Mouse (Mus musculus) retina, adult 2 months (tissue): ENCODE results near the gene Btbd8.
A peak's percentile ranks its signal among the peaks of the same experiment; 100 is the strongest.

ENCODE experiments used
- DNase-seq: peaks from one replicate; pipeline ENCODE4 v3.0.0-alpha.2; 2012; ENCODE audit warnings: low read depth, low spot score

Btbd8 gene

DNA sequence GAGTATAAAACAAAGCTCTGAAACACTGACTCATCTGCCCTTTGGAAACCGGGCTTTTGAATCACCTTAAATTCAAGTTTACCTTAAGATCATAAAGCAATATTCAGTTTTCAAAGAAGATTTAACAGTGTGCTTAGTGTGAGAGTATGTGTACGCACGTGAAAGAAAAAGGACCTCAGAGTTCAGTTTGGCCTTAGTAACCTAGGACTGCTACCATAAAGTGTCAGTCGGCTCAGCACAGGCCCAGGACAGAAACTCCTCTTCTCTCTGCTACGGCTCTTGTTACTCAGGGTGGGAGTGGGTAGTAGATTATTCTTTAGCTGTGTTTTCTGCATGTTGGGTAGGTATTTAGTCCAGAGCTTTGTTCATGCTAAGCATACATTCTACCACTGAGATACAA is 11.8 kb downstream of the Btbd8 start:
- DNase-seq = no peak

DNA sequence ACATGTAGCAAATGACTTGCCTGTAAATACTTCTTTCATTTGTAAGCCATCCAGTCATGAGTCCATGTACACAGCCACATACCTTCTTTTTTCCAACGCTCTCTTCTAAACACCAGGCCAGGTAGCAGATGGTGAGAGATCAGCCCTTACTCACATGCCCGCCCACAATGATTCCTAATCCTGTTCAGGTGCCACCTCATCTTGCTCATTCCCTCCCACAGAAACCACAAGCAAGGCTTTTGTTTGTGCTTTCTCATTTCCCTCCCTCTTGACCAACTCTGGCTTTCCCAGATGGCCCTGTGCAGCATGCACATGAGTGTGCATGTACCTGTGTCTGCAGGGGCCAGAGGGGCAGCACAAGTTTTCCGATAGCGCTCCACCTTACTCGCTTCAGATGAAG is 12.5 kb downstream of the Btbd8 start:
- no peak for DNase-seq

DNA sequence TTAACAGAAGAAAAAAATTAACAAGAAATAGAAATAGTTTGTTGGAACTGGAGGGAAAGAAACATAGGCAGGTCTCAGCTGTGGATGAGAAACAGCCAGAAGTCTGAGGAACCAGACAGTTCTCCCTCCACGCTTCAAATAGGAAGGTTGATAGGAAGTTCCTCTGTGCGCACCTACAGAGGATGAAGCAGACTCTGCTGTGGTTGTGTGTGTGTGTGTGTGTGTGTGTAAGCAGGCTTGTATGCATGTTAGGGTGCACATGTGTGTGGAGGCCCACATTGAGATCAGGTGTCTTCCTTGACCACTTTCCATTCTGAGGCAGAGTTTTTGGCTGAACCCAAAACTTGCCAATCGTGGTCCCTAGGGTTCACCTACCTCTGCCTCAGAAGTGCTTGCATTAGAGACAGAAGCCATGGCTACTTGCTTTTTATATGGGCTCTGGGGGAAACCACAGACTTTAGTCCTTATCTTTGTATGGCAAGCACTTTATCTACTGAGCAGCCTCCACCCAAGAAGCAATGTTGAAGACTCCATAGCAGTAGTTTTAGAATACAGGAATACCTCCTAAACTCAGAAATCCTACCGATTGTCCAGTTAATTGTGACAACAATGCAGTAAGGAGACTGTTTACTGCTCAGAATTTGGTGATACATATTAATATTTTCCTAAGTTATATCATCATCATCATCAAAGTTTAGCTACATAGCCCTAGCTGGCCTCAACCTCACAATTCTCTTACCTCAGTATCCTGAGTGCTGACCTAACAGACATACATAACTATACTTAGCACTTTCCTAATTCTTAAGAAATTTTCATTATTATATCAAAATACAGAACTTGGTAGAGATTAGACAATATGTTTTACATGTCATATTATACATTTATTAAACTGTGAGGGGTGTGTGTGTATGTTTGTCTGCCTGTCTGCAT is 24.6 kb downstream of the Btbd8 start:
- no peak for DNase-seq

DNA sequence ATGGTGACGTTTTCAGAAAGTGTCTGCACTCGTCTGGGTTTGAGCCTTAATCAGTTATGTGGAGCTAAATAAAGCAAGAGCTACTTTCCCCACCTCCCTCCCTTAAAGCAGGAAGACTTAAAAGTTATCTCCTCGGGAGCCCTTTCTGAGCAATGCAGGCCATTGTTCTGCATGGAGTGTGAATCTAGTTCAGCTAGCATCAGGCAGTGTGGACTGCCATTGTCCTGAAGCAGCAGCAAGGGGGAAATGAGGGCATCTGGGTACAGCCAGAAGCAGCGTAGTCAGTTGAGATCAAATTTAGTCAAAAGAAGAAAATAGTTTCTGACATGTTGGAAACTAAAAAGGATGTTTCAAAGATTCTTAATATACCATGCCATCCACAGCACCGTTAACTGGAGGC is 28.7 kb downstream of the Btbd8 start:
- peak; percentile 15 for DNase-seq

DNA sequence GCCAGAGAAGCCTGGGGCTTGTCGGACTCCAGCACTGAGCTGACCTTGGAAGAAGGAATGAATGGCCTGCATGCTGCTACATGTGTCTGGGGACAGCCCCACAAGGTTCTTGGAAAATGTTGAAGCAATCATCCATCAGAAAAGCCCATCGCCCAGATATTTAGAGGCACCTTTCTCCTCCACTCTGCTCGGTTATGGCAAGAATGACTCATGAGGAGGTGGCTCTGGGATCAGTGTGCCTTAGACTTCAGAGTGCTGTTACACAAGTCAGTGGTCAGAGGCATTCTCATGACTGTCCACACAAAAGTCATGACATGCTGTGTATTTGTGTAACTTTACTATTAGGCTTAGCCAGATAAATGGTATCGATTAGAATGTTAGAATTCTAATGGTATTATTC is 29.3 kb downstream of the Btbd8 start:
- no peak for DNase-seq

DNA sequence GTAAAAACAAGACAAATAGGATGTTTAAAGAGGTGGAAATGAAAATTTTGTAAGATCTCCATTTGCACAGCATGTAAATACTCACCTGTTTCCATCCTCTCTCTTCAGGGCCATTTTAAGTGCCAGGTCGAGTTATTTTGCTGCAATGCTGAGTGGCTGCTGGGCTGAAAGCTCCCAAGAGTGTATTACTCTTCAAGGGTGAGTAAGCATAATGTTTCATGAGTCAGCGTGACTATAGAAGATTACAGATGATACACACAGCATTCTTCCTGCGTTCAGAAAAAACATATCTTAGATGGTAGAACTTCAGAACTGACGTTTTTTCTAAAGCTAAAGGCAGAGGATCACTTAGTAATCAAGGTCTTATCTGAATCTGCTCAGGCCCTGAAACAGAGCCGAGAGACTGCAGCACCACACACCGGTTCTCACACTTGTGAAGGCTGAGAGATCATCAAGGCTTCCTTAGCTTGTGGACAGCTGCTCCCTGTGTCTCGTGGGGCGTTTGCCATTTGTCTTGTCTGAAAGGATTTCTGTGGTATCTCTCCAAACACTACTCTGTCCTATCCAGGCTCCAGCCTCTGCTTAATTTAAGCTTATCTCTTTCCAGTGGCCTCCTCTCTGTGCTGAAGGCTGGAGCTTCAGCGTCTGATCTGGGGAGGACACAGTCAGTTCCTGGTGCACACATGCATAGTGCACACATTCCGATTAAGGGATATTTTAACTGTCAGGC is 33.0 kb downstream of the Btbd8 start:
- DNase-seq = no peak

DNA sequence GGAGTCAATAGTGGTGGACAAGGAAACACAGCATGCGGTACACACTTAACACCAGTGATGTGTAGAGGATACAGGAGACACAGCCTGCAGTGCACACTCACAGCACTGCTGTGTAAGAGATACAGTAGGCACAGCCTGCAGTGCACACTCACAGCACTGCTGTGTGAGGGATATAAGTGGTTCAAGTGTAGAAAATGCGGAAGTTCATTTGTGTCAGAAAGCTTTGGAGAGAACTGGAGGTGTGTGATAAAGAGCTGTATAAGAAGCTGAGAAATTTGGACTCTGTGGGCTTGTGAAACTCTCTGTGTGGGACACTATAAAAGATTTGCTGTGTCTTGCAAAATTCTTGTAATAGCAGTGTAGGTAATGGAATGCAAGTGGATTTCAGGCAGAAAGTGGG is 42.4 kb downstream of the Btbd8 start:
- DNase-seq = no peak

DNA sequence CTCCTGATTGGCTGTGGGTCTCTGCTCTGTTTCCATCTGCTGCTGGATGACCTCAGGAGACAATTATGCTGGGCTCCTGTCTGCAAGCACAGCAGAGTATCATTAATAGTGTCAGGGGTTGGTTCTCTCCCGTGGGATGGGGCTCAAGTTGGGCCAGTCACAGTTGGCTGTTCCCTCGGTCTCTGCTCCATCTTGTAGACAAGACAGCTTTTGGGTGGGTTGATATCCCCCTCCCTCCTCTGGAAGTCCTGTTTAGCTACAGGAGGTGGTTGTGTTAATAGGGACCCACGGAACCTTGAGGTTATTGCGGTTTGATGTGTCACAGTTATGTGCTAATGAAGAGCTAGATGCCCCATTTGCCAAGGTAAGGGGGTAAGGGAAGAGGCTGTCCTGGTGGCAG is 51.2 kb downstream of the Btbd8 start:
- DNase-seq = no peak

DNA sequence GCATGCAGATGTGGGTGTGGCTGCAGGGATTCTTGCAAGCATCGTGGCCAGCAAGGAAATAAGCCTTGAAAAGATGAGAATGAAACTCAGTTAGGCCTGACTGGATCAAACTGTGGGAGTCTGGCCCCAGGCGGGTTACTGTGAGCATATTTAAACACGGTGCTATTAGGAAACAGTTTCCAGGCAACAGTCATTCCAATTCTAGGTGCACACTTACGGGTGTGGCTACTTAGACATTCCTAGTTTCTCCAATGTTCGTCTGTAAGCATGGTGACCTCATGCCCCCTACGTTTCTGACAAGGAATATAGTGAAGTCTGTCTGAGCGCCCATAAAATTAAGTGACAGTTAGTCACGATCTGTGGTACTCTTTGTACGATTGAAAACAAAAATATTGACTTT is 53.2 kb downstream of the Btbd8 start:
- DNase-seq = no peak

DNA sequence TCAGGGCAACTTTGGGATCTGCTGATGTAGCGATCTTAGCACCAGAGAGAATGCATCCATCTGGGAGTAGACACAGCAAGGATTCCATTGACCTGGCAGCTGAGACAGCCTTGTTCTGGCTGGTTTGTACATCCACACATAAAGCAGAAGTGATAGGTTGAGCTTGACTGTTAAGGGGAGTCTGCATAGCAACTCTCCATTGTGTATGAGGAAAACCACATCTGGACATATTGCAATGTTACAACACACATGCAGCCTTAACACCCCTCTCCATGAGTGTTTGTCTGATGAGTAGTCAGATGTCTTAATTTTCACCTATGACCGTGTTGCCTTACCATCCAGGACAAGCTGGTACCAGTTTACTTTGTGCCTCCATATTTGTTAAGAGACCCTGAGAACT is 54.7 kb downstream of the Btbd8 start:
- DNase-seq = no peak

DNA sequence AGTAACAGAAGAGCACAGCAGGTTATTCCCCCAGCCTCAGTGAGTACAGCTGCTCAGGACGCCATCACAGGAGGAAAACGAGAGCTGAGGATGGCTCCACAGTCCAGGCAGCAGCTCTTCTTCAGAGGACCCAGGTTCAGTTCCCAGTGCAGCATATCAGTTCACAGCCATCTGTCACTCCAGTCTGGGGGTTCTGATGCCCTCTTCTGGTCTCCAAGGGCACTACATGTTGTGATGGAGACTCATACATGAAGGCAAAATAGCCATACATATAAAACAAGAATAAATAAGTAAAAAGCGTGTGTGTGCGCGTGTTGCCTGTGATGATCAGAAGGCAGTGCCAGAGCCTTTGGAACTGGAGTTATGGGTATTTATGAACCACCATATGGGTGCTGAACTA is 57.0 kb downstream of the Btbd8 start:
- DNase-seq = no peak

DNA sequence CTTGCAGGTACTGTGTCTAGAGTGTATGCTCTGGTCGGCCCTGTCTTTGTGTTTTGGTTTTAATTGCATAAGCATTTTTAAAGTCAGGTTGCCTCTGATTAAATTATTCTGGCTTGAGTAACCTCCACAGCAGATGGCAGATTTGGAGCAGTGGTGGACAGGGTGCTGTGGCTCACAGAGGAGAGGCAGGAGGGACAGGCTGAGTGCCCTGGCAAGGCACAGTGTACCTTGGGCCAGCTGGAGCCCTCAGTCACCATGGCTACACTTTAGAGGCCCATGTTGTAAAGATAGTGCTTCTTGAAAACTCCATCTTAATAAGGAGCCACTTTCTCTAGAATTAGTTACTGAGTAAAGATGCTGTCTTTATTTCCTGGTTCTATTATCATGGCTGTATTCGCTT is 58.2 kb downstream of the Btbd8 start:
- DNase-seq = no peak

DNA sequence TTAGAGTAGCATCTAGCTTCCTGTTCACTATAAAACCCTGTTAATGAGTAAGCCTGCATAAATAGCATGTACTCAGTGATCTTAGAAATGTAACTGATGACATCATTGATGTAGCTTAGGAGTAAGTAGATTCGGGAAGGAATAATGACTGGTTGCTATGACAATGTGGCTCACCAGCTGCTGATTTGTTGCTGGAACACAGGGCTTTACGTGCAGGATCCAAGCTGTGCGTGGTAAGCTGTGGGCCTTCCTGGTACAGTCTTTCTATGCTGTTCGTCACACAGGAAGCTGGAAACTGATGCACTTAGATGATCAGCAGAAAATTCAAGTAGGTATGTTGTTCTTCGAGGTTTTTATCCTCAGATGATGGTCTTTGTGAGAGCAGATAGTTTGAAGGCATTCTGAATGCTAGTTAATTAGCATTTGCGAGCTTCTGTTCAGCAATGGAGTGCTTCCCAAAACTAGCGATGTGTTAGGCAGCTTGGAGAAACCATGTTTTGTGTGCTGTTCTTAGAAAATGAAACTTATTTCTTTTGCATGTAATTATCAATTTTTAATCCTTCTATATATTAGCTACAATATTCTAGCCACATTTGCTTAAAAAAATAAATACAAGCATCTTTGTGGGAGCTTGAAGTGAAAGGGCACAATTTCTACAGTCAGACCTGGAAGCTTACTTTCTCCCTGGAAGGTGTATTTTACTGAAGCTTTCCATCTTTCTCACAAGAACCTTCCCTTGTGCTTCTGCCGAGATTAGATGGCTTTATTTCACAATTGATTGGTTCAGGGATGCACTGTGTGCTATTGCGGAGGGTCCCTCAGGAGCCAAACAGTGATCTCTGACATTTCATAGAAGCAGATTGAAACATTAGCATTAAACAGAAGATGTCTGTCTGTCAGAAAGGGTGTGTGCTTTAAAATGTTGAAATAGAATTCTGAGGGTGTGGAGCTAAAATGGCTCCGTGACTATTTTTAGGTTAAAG is 60.0 kb downstream of the Btbd8 start:
- peak; percentile 49 for DNase-seq

DNA sequence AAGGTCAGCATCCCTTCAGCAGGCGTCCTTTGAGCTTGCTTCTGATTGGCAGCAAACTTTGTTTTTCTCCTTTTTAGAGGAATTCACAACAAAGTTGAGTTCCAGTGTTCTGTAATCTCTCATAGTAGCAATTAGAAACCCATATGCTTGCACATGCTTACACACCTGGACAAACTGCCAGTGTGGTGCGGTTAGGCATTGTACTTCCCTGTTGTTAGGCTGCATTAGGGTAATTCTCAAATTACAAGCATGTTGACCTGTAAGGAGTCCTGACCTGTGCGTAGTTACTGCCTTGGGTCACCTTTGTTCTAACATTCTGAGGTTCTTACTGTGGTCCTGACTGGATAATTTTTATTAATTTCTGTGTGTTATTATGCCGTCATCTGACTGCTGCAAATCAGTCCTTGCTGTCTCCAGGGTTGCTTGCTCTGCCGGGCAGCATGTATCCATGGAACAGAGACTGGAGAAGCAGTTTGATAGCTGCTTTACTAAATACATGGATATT is 61.1 kb downstream of the Btbd8 start:
- no peak for DNase-seq

DNA sequence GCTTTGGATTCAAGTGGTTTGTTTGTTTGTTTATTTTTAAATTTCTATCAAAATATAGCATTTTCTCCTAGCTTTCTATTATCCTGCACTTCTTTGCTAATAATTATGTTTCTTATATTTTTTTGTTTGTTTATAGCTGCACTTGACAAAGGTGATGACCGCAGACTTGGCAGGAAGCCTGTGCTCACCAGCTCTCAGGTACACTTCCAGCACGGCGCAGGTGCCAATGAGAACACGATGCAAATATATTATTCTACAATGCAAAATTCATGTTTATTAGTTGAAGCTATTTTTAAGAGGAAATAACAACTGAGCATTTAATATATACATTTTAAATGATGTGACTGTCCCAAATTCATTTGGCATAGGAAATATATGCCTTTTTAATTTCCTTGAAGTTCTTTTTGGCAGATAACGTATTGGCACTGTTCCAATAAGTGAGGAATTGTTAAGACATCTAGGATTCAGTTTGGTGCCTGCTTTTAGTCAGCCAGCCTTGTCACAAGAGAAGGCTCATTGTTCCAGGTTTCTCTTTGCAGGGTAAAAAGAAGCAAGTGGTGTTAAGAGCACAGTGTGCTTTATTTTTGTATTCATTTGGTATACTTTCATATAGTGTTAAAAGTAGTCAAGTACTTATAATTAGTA is 62.2 kb downstream of the Btbd8 start:
- DNase-seq = no peak

DNA sequence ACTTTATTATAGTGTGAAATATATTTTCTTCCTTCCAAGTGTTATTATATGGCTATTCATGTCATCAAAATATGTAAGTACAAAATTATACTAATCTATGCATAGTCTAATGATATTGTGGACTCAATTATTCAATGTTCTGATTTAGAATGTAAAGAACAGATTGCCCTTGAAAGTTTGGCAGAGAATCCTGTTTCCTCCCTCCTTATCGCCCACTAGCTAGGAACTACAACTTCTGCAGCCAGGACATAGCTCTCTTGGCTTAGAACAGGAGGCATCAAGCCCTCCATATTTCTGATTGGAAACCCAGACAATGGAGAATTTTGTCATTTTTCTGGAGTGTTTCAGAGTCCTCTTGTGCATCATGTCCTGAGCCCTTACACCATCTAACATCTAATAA is 62.9 kb downstream of the Btbd8 start:
- no peak for DNase-seq

DNA sequence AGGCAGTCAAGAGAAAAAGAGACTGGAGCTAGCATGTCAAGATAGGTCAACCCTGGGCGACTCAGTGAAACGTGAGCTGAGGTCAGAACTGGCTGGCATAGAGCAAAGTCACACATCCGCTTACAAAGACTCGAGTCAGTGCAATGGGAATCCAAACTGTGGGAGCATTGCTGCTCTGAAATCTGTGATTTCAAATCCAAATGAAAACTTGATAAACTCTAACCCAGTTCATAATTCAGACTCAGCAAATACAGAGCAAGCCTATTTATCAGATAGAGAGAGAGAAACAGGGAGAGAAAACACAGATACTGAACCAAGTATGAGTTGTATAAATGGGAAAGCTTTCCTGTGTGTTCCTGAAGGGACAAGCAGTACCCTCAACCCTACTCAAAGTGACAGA is 69.5 kb downstream of the Btbd8 start, which contains the start of gene Gm42669:
Gene Gm42669 (plus strand): TSS at position 301 of the 400 bp plus-strand sequence.
- no peak for DNase-seq

DNA sequence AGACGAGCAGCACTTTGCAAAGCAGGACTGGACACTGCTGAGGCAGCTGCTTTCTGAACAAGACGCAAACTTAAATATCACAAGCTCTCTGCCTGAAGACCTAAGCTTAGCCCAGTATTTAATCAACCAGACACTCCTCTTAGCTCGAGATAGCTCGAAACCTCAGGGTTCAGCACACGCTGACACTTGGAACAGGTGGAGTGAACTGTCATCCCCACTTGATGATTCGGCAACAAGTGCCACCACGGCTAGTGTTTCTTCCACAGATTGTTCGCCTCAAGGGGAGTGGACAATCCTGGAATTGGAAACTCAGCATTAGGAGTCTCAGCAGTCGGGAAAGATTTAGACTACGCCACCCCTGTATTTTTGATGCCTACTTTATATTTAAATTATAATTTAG is 72.7 kb downstream of the Btbd8 start:
- no peak for DNase-seq

DNA sequence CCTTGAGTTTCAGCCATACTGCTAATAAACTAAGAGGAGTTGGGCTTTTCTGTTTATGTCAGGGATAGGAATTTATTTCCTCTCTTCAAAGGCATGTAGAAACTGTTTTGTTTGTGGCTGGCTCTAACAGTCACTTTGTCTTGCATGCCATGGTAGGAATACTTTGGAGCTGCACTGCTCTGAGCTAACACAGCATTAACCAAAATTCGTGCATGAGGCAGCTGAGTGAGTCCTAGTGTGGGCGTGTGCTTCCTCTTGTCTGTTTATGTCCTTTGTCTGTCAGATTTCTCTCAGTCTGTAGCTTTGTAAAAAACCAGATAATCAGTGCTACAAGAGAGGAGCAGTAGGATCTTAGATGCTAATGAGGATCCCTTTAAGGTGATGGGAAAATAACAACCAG is 73.5 kb downstream of the Btbd8 start:
- DNase-seq = no peak

DNA sequence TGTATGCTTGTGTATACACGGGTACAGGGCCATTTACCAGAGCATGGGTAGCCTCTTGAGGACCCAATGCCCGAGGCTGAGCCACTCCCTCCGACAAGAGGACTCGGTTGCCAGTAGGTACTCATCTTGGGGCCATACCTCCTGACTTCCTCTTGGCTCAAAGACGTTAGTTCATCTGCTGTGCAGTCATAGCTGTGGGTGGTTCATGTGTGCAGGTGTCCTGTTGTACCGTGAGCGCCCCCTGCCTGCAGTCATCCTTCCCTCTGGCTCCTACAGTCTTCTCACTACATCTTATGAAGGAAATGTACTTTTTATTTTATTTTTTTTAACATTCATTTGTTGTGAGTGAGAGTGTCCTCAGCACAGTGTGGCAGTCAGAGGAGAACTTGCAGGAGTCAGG is 75.8 kb downstream of the Btbd8 start:
- peak; percentile 28 for DNase-seq

DNA sequence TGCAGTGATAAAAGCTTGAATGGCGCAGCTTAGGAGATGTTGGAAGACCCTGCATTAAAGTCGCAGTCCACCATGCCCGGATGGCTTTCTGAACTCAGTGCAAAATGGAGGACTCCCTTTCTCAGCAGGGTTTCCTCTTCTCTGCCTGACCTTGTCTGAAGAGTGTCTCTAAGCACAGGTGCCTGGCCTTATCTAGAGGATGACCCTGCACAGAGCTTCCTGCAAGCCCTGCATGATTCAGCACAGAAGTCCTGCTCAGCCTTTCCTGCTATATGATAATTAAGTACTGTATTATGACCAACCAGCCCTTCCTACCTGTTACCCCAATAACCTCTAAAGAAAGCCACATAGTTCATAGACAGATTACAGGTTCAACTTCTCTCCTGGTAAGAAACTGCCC is 77.7 kb downstream of the Btbd8 start:
- no peak for DNase-seq
